Mouse (Mus musculus): ENCODE results near the gene Olfr924.
"Not testable (repeated sequence)": the region's sequence is repeated elsewhere in the genome, so short reads cannot be mapped to it uniquely, and the experiment has no call there.

The Olfr924 gene

GRCm38 (mm10) chr9:38844149-38844548 lies at the start of gene Olfr924:
Gene Olfr924, plus strand, starts transcription at chr9:38844449.
- DNase-seq: no peak

- DNase-seq: no peak
Observed at GRCm38 (mm10) chr9:38805696-38806095, 38.6 kb upstream of the Olfr924 start.

- no peak for DNase-seq
Observed at GRCm38 (mm10) chr9:38814314-38814713, 29.9 kb upstream of the Olfr924 start, which contains the start of gene Olfr922. Gene Olfr922, plus strand, starts transcription at chr9:38814614.

GRCm38 (mm10) chr9:38815458-38815986 lies 28.7 kb upstream of the Olfr924 start:
- no peak for DNase-seq

GRCm38 (mm10) chr9:38826245-38826644 lies 18.0 kb upstream of the Olfr924 start, which contains the start of gene Olfr923:
Gene Olfr923, plus strand, starts transcription at chr9:38826545.
- DNase-seq: no peak

- DNase-seq: no peak
Observed at GRCm38 (mm10) chr9:38833027-38833426, 11.2 kb upstream of the Olfr924 start.

GRCm38 (mm10) chr9:38854760-38855159 lies 10.5 kb downstream of the Olfr924 start, which contains the start of gene Olfr26:
Gene Olfr26, plus strand, starts transcription at chr9:38855060.
- no peak for DNase-seq

- not testable (repeated sequence) for DNase-seq
Observed at GRCm38 (mm10) chr9:38874880-38875279, 30.6 kb downstream of the Olfr924 start.

- DNase-seq: no peak
Observed at GRCm38 (mm10) chr9:38876826-38877225, 32.6 kb downstream of the Olfr924 start, which contains the start of gene Olfr926. Gene Olfr926, plus strand, starts transcription at chr9:38877126.

All from liver (tissue).